Mouse (Mus musculus) lung, postnatal 0 days (tissue): ENCODE results near the gene Irgm1. TPM values are rescaled to one million over a fixed set of nuclear protein-coding genes. Genes with fewer than 3 reads are reported as not detected.

Source experiments
- ATAC-seq: fragments of 200-750 bp; cut with Nextera tagmentation; 2 replicates; pipeline ENCODE4 v1.8.0; 2017; ENCODE audit warnings: moderate library complexity
- DNase-seq: peaks from one replicate; pipeline ENCODE4 v3.0.0-alpha.2; 2016; ENCODE audit warnings: low spot score
- H3K27ac ChIP-seq: fragments of 300-500 bp; sonication (generic); 2 replicates; pipeline ENCODE4 v1.5.1; 2014; ENCODE audit warnings: antibody characterized with exemption, mild to moderate bottlenecking, low read length, mixed read lengths
- H3K27me3 ChIP-seq: fragments of 300-500 bp; sonication (generic); replicated peaks from 2 replicates; pipeline ENCODE4 v1.6.1; 2014; ENCODE audit warnings: low read length, mixed read lengths; ENCODE audit not compliant: insufficient read depth
- H3K36me3 ChIP-seq: fragments of 300-500 bp; sonication (generic); 2 replicates; pipeline ENCODE4 v1.6.1; 2014; ENCODE audit warnings: low read length, mixed read lengths; ENCODE audit not compliant: insufficient read depth
- H3K4me1 ChIP-seq: fragments of 300-500 bp; sonication (generic); 2 replicates; pipeline ENCODE4 v1.6.1; 2014; ENCODE audit warnings: antibody characterized with exemption, low read depth, low read length, mixed read lengths; ENCODE audit not compliant: insufficient read depth
- H3K4me2 ChIP-seq: fragments of 300-500 bp; sonication (generic); replicated peaks from 2 replicates; pipeline ENCODE4 v1.6.1; 2014; ENCODE audit warnings: low read depth, mild to moderate bottlenecking, low read length, moderate library complexity, mixed read lengths
- H3K4me3 ChIP-seq: fragments of 300-500 bp; sonication (generic); 2 replicates; pipeline ENCODE4 v1.5.1; 2014; ENCODE audit warnings: low read depth, low read length
- H3K9ac ChIP-seq: fragments of 300-500 bp; sonication (generic); replicated peaks from 2 replicates; pipeline ENCODE4 v1.6.1; 2014; ENCODE audit warnings: low read depth, mild to moderate bottlenecking
- H3K9me3 ChIP-seq: fragments of 300-500 bp; sonication (generic); 2 replicates; pipeline ENCODE4 v1.6.1; 2016; ENCODE audit warnings: low read length, mixed read lengths
- CTCF ChIP-seq: IDR thresholded peaks from 2 replicates; pipeline ENCODE4 v1.5.1; 2016; ENCODE audit warnings: antibody characterized with exemption, mild to moderate bottlenecking
- EP300 ChIP-seq: IDR thresholded peaks from 2 replicates; pipeline ENCODE4 v1.6.1; 2016; ENCODE audit warnings: antibody characterized with exemption, mild to moderate bottlenecking, control low read depth
- WGBS: fragments of 180-500 bp; shearing (Covaris S2); extraction: QIAGEN DNeasy Blood & Tissue Kit; methylation state at CpG from one replicate; pipeline ENCODE4 v1.1.7; 2014; 5-methylcytosine and 5-hydroxymethylcytosine counted together
- polyA plus RNA-seq: library from polyadenylated mRNA; unstranded; fragments of >200 nt; fragmentation: Nextera tagmentation; extraction: Ambion mirVana; gene quantifications from 2 replicates; pipeline ENCODE4 v1.2.1, GENCODE M21; 2015

Irgm1 gene
- polyA plus RNA-seq, 1 experiment from 2014 or later: 20.2 TPM

DNA sequence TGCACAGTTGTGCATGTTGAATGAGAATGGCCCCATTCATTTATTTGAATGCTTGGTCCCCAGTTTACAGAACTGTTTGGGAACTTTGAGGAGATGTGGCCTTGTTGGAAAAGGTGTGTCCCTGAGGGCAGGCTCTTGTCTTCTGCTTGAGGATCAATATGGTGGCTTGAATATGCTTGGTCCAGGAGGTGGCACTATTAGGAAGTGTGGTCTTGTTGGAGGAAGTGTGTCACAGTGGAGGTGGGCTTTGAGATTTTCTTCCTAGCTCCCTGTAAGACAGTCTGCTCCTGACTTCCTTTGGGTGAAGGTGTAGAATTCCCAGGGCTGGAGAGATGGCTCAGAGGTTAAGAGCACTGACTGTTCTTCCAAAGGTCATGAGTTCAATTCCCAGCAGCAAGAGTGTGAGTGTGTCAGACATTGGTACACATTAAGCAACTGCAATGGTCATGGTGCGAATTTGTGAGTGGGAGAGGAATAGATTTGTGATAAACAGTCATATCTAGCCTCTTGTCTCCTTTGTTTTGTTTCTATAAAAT lies 8.6 kb downstream of the Irgm1 start:
- 73% methylated on average over 1 of the region's 1 CpGs for WGBS
- no peaks in the 10 kb centered on the region; the same call in 1 of the 2 replicates for H3K4me1 ChIP-seq

DNA sequence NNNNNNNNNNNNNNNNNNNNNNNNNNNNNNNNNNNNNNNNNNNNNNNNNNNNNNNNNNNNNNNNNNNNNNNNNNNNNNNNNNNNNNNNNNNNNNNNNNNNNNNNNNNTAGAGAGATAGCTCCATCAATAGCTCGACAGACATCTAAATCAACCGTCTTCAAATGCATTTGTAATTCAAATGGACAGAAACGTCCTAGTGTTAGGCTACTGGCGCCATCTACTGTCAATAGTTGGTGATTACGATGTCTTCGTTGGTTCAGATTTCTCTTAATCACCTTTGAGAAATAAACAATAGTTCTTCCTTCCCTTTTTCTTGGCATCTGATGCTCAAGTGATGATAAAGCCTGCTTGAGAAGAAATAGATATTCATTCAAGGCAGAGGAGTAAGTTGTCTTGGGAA lies 12.5 kb downstream of the Irgm1 start:
- H3K4me3 ChIP-seq: no peak overlapping the region
- no peak for TF ChIP-seq EP300
- TF ChIP-seq CTCF: peak; percentile 91
- ATAC-seq (no peak), DNase-seq (peak; percentile 83)
- H3K27me3 ChIP-seq: no peaks in the 10 kb centered on the region
- H3K36me3 ChIP-seq: no peaks in the 10 kb centered on the region
- no peak overlapping the region for H3K4me2 ChIP-seq
- H3K9ac ChIP-seq: no peak overlapping the region
- no peaks in the 10 kb centered on the region for H3K9me3 ChIP-seq
- WGBS: 0% methylated on average over 6 of the region's 6 CpGs
- H3K27ac ChIP-seq: no peak overlapping the region
- H3K4me1 ChIP-seq: no peaks in the 10 kb centered on the region; the same call in 1 of the 2 replicates

More for the DNA sequence above, 8.6 kb downstream of the Irgm1 start:
- H3K36me3 ChIP-seq: peaks cover 5% of the 10 kb centered on the region
- TF ChIP-seq CTCF: no peak
- TF ChIP-seq EP300: no peak
- H3K27ac ChIP-seq: no peak overlapping the region
- ATAC-seq (no peak), DNase-seq (no peak)
- H3K9ac ChIP-seq: no peak overlapping the region
- no peaks in the 10 kb centered on the region for H3K9me3 ChIP-seq
- no peak overlapping the region for H3K4me3 ChIP-seq
- no peak overlapping the region for H3K4me2 ChIP-seq
- no peaks in the 10 kb centered on the region for H3K27me3 ChIP-seq

DNA sequence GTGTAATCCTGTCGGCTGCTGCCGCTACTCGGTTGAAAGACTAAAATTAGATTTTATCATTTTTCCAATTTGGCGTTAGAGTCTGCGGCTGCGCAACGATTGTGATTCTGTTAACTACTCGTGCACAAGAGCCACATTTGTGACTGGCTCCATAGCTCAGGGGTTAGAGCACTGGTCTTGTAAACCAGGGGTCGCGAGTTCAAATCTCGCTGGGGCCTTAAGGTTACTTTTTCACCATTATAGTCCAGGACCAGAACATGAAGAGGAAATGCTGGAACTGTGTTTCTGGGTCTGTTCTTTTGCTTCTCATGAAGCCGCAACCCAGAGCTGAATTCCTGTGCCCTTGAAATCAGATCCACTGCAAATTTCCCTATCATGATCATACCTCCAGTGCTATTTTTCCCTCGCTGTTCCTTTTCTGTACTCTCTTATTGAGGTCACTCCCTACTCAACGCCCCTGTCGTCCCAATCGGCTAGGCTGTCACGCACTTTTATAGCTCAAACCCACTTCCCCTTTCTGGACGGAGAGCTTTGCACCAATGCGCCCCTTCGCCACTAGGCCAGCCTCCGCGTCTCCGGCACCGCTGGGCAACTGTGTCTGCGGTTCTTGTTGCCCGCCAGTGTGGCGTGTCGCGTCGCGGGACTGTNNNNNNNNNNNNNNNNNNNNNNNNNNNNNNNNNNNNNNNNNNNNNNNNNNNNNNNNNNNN lies 17.9 kb downstream of the Irgm1 start:
- no peaks in the 10 kb centered on the region for H3K27me3 ChIP-seq
- H3K9me3 ChIP-seq: no peaks in the 10 kb centered on the region
- no peaks in the 10 kb centered on the region for H3K36me3 ChIP-seq
- DNase-seq: peak; percentile 78
- no peak overlapping the region for H3K27ac ChIP-seq
- H3K4me3 ChIP-seq: peak overlapping the region; percentile 48
- no peak overlapping the region; the same call in 1 of the 2 replicates for H3K9ac ChIP-seq
- peaks cover 5% of the 10 kb centered on the region; the same call in 1 of the 2 replicates for H3K4me1 ChIP-seq
- under 1% methylated on average over 31 of the region's 31 CpGs for WGBS
- peak; percentile 33 for ATAC-seq
- peak overlapping the region; percentile 59 for H3K4me2 ChIP-seq
- TF ChIP-seq CTCF (peak; percentile 49), EP300 (no peak)

DNA sequence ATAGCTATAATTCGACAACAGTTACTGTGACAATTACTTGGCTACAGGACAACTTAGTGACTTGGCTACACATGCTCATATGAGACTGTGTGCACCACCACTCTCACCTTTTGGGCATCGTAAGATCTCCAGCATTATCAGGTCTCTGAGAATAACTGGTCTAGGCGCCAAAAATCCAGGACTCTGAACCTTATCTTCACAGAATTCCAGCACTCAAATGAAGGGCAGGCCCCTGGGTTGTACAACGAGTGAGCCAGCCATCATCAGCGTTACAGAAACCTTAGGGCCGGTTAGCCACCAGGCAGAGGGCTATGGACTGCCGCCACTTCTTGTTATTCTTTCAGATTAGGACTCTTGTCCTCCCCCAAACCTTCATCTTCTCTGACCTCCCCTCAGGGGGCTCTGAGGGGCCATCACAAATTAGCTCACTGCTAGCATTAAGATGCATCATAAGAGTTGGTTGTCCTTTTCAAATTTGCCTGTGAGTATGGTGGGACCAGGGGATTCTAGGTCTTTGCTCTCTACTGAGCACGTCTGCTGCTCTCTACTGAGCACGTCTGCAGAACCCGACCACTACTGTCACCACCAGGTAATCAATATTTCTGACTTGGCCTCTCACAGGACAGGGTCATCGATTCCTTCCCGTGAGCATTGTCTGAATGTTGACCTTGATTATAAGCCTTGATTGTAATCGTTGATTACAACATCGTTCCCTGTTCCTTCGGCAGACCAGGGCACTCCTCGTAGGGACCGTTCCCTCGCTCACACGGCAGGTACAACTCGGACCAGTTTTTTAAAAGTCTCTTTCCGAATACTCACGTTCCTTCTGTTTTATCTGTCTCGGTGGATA lies 18.6 kb downstream of the Irgm1 start:
- Histone ChIP-seq H3K36me3 (no peaks in the 10 kb centered on the region), H3K27me3 (no peaks in the 10 kb centered on the region), H3K4me1 (peaks cover 5% of the 10 kb centered on the region; the same call in 1 of the 2 replicates), H3K9me3 (no peaks in the 10 kb centered on the region), H3K27ac (no peak overlapping the region), H3K4me3 (peak overlapping the region; percentile 48), H3K4me2 (peak overlapping the region; percentile 59), H3K9ac (peak overlapping the region; percentile 24; the same call in 1 of the 2 replicates)
- no peak for DNase-seq
- ATAC-seq: no peak
- TF ChIP-seq CTCF (no peak), EP300 (no peak)
- whole genome bisulfite sequencing: 10% methylated on average over 23 of the region's 23 CpGs

DNA sequence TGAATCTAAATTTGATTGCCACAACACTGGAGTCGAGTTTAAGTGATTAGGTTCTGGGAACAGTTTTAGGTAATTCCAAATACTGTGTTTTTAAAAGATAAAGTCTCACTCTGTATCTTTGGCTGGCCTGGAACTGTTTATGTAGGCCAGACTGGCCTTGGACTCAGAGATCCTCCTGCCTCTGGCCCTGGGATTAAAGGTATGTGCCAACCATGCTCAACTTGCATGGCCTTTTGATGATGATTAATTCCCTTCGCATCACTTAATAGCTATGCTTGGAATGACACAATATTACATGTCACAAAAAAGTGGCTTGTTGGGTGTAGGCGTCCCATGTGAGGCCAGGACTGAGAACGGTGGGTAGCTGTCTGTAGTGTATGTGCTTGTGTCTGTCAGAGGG lies 19.3 kb downstream of the Irgm1 start:
- Histone ChIP-seq H3K9ac (no peak overlapping the region), H3K4me3 (no peak overlapping the region), H3K4me1 (0 out of 2 replicates have a peak, but pooled peaks cover 5% of the 10 kb centered on the region), H3K9me3 (no peaks in the 10 kb centered on the region), H3K4me2 (no peak overlapping the region), H3K27me3 (no peaks in the 10 kb centered on the region), H3K27ac (no peak overlapping the region), H3K36me3 (no peaks in the 10 kb centered on the region)
- 79% methylated on average over 4 of the region's 4 CpGs for WGBS
- TF ChIP-seq EP300: no peak
- no peak for TF ChIP-seq CTCF
- DNase-seq: no peak
- ATAC-seq: no peak
